Mouse (Mus musculus) adrenal gland, postnatal 36 days (tissue): Measurements from ENCODE around the gene Gm3526. TPM values are rescaled to one million over a fixed set of nuclear protein-coding genes. Genes with fewer than 3 reads are reported as not detected.
"Not testable (repeated sequence)": the region's sequence is repeated elsewhere in the genome, so short reads cannot be mapped to it uniquely, and the experiment has no call there.

Source experiments
- DNase-seq, 2 experiments: peaks; one replicate each; pipeline ENCODE4 v3.0.0; 2021; ENCODE audit warnings: mixed read lengths in 1 of 2
- long read RNA-seq, 2 experiments: library from polyadenylated mRNA; stranded (forward); transcript quantifications; one replicate each; pipeline ENCODE4 v2.0.0; 2021; ENCODE audit warnings: borderline sequencing depth in 2 of 2
- total RNA-seq, 2 experiments: library from RNA; stranded (reverse); gene quantifications; 2 replicates each; pipeline ENCODE4 v1.2.3; 2021

Gm3526 gene
- total RNA-seq = not detected
- long read RNA-seq, experiment 1 = 0 reads
- long read RNA-seq, experiment 2 = 0 reads

DNA sequence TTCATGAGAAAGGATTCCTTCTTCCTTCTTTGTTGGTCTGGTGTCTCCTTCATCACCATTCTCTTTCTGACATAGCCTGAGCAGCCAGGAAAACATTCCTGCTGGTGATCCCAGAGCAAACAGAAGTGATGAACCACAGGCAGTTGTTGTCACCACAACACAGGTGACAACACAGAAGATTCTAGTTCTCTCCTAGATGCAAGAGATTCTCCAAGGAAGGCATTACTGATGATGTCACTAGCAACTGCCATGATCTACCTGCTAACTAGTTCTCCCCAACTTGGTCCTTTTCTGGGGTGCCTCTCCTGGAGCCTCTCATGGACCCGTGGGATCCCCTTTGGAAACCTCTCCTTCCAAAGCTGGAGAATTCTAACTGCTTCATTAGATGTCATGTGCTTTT is at the start of gene Gm3526:
TSS of gene Gm3526 (minus strand) at position 101 of the 400 bp plus-strand sequence.
- not testable (repeated sequence) for DNase-seq

Other genes starting within 250 kb of the Gm3526 start
- gene Gm3298, start 244.7 kb downstream of the Gm3526 start, total RNA-seq = not detected
- not detected for gene 4930555G01Rik, start 210.0 kb downstream of the Gm3526 start, total RNA-seq
- not detected for gene Gm8281, start 189.5 kb downstream of the Gm3526 start, total RNA-seq
- not detected for gene Gm8279, start 129.1 kb downstream of the Gm3526 start, total RNA-seq
- not detected for gene Gm3317, start 96.0 kb downstream of the Gm3526 start, total RNA-seq
- not detected for gene Gm8271, start 74.8 kb downstream of the Gm3526 start, total RNA-seq
- not detected for gene Gm3542, start 74.3 kb upstream of the Gm3526 start, total RNA-seq
- gene Gm3500, start 128.5 kb upstream of the Gm3526 start, total RNA-seq = not detected
- gene Gm3194, start 194.9 kb upstream of the Gm3526 start, total RNA-seq = under 1 TPM; 0.43 to 0.46 TPM
- gene Gm8246, start 217.2 kb upstream of the Gm3526 start, total RNA-seq = not detected
- gene Gm3187, start 223.6 kb upstream of the Gm3526 start, total RNA-seq = not detected
- under 1 TPM in 1 of 2 experiments, not detected in 1; 0.33 TPM for gene Gm3488, start 241.1 kb upstream of the Gm3526 start, total RNA-seq